Mouse (Mus musculus): ENCODE measurements around the gene Rpl11.

DNA sequence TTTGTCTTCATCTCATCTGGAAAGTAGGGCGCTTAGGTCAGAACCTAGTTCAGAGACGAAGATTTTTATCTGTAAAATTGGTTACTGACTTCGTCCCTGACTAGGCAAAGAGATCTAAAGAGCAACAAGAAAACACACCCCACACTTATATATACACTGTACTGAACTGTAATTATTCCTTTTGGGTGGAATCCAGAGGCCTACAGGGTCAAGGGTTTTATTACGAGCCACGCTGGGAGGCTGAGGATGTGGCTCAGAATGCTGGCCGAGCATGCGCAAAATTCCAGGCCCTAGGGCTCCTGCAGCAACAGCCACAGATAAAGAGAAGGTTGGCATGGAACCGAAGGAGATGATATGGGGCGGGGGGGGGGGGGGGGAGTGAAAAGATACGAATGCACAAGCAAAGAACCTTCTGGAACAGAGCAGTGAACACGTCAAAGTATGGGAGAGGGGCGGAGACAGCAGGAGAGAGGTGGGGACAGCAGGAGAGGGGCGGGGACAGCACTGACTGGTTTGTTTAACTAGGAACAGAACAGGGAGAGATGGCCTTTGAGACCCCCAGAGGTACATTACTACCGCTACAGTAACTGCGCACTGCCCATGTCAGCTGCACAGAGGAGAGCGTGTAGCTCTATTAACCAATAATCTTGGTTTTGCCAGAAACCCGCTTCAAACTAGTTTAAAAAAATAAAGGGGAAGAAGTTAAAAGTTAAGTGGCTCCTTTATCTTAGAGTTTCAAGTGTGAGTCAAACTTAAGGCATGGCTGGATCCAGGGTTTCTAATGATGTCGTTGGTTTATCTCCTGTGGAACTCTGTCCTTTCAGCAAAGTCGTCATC lies 30.3 kb upstream of the Rpl11 start:
- TF ChIP-seq EP300 (IDR thresholded peaks at IDR 0.05; ENCODE audit: insufficient read depth, low read depth, low read length) (no peak), CTCF (IDR thresholded peaks at IDR 0.05; ENCODE audit: low read depth, low read length) (no peak)

Measured in ES-Bruce4 (cell line).